Mouse (Mus musculus): Measurements from ENCODE around the gene Ntrk3. TPM values are rescaled to one million over a fixed set of nuclear protein-coding genes. Genes with fewer than 3 reads are reported as not detected.

The Ntrk3 gene
- total RNA-seq, 2 experiments from 2014 or later, result 226 to 238 TPM

GRCm38 (mm10) chr7:78409970-78410369 lies 327.8 kb downstream of the Ntrk3 start:
- peak overlapping the region; percentile 29; the same call in 1 of the 2 replicates for H3K27ac ChIP-seq
- DNase-seq (ENCODE audit: low spot score in 2 of 2), result no peak
- H3K4me3 ChIP-seq, result no peak overlapping the region
- no peak for TF ChIP-seq CTCF (conservative IDR thresholded peaks at IDR 0.05)

- no peak for TF ChIP-seq CTCF (conservative IDR thresholded peaks at IDR 0.05)
- H3K27ac ChIP-seq, result peak overlapping the region; percentile 21; the same call in 1 of the 2 replicates
- no peak overlapping the region for H3K4me3 ChIP-seq
- no peak for DNase-seq (ENCODE audit: low spot score in 2 of 2)
Measured at GRCm38 (mm10) chr7:78406641-78407291, 331.0 kb downstream of the Ntrk3 start.

DNA sequence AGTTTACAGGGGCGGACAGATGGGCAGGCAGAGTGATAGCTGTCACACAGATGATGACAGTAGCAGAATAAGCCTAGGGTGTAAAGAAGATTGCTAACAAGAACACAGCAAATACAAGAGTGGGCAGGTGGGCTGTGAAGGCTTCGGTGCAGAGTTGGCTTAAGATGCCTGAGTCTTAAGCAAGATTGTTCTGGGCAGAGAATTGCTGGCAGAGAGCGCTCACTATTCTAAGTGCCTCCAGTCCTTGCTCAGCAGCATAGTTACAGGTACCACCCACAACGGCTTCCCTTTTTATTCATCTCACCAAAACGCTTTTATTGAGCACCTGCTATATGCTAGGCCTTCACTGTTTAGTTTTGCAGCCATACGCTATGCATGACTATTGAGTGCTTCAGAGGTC lies 333.3 kb downstream of the Ntrk3 start:
- peak overlapping the region; percentile 39; the same call in 1 of the 2 replicates for H3K27ac ChIP-seq
- peak in 1 of 2 experiments; percentile 9 for DNase-seq (ENCODE audit: low spot score in 2 of 2)
- TF ChIP-seq CTCF (conservative IDR thresholded peaks at IDR 0.05), result no peak
- no peak overlapping the region for H3K4me3 ChIP-seq

DNA sequence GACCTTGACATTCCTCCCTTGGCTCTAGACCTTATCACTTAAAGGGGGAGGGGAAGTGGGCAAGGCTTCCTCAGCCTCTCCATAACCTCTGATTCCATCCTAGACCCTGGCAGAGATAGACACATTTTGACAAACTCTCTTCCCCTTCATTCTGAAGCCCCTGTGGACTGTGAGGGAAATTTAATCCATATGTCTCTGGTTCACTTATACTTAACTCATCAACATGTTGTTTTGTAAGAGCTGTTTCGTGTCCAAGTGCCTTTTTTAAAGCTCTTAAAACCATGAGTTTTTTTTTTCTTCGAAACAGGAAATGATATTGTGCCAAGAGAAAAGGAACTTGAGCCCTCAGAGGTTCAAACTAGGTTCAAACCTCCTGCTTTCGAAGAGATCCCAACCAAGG lies 335.3 kb downstream of the Ntrk3 start:
- TF ChIP-seq CTCF (conservative IDR thresholded peaks at IDR 0.05), result no peak
- Histone ChIP-seq H3K27ac (0 out of 2 replicates have a peak overlapping the region, but pooled peaks have one; percentile 39), H3K4me3 (no peak overlapping the region)
- DNase-seq (ENCODE audit: low spot score in 2 of 2), result peak in 1 of 2 experiments; percentile 4

- Histone ChIP-seq H3K27ac (peak overlapping the region; percentile 63), H3K4me3 (no peak overlapping the region)
- no peak for TF ChIP-seq CTCF (conservative IDR thresholded peaks at IDR 0.05)
- DNase-seq (ENCODE audit: low spot score in 2 of 2), result peak in 1 of 2 experiments; percentile 9
Measured at GRCm38 (mm10) chr7:78400219-78400618, 337.6 kb downstream of the Ntrk3 start.

GRCm38 (mm10) chr7:78398377-78398776 lies 339.4 kb downstream of the Ntrk3 start:
- Histone ChIP-seq H3K27ac (0 out of 2 replicates have a peak overlapping the region, but pooled peaks have one; percentile 53), H3K4me3 (no peak overlapping the region)
- no peak for TF ChIP-seq CTCF (conservative IDR thresholded peaks at IDR 0.05)
- DNase-seq (ENCODE audit: low spot score in 2 of 2), result peak in 1 of 2 experiments; percentile 2

- TF ChIP-seq CTCF (conservative IDR thresholded peaks at IDR 0.05), result no peak
- Histone ChIP-seq H3K27ac (peak overlapping the region; percentile 53), H3K4me3 (no peak overlapping the region)
- no peak for DNase-seq (ENCODE audit: low spot score in 2 of 2)
Measured at GRCm38 (mm10) chr7:78397215-78397614, 340.6 kb downstream of the Ntrk3 start.

GRCm38 (mm10) chr7:78390019-78390418 lies 347.8 kb downstream of the Ntrk3 start:
- H3K4me3 ChIP-seq, result no peak overlapping the region
- no peak for TF ChIP-seq CTCF (conservative IDR thresholded peaks at IDR 0.05)
- DNase-seq (ENCODE audit: low spot score in 2 of 2), result peak; percentile 65 to 74
- H3K27ac ChIP-seq, result peak overlapping the region; percentile 77

- no peak for TF ChIP-seq CTCF (conservative IDR thresholded peaks at IDR 0.05)
- DNase-seq (ENCODE audit: low spot score in 2 of 2), result no peak
- peak overlapping the region; percentile 43; the same call in 1 of the 2 replicates for H3K27ac ChIP-seq
- no peak overlapping the region for H3K4me3 ChIP-seq
Measured at GRCm38 (mm10) chr7:78388101-78388500, 349.7 kb downstream of the Ntrk3 start.

- no peak for TF ChIP-seq CTCF (conservative IDR thresholded peaks at IDR 0.05)
- Histone ChIP-seq H3K4me3 (no peak overlapping the region), H3K27ac (peak overlapping the region; percentile 68)
- DNase-seq (ENCODE audit: low spot score in 2 of 2), result peak in 1 of 2 experiments; percentile 31
Measured at GRCm38 (mm10) chr7:78385971-78386370, 351.8 kb downstream of the Ntrk3 start.

DNA sequence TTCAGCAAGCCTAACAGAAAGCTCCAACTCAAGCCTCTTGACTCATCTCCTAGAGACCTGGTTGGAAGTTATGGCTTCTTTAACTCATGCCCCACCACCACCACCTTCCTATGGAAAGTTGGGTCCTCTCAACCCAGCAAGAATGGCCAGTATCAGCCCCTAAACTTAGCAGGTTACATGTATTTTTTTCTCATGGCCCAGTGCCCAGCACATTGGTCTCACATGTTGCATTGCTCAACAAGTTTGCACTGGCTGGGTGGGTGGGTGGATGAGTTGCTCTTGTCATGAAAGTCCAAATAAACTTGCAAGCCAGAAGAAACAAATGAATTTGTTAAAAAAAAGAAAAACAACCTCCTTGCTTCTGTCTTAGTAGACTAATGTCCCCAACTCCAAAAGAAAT lies 353.7 kb downstream of the Ntrk3 start:
- Histone ChIP-seq H3K27ac (no peak overlapping the region), H3K4me3 (no peak overlapping the region)
- no peak for DNase-seq (ENCODE audit: low spot score in 2 of 2)
- no peak for TF ChIP-seq CTCF (conservative IDR thresholded peaks at IDR 0.05)

DNA sequence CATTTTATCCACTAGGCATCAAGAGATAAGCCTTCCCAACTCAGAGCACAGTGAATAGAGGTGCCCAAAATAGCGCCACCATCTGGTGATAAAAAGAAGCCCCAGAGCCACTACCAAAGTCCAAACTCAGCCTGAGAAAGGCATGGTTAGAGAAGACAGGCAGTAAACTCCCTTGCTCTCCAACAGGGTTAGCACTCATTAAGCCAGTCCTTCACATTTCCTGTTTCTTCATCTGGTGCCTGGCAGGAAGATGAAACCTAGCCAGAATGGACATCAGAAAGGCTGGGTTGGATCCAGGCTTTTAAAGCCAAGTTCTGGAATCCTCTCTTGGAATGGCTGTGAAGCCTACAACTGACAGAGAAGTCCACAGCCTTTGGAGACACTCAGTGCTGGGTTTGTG lies 355.7 kb downstream of the Ntrk3 start:
- no peak for DNase-seq (ENCODE audit: low spot score in 2 of 2)
- peak; percentile 46 for TF ChIP-seq CTCF (conservative IDR thresholded peaks at IDR 0.05)
- no peak overlapping the region for H3K27ac ChIP-seq
- no peak overlapping the region for H3K4me3 ChIP-seq

- no peak overlapping the region for H3K4me3 ChIP-seq
- no peak overlapping the region for H3K27ac ChIP-seq
- DNase-seq (ENCODE audit: low spot score in 2 of 2), result no peak
- TF ChIP-seq CTCF (conservative IDR thresholded peaks at IDR 0.05), result no peak
Measured at GRCm38 (mm10) chr7:78379784-78380183, 358.0 kb downstream of the Ntrk3 start.

DNA sequence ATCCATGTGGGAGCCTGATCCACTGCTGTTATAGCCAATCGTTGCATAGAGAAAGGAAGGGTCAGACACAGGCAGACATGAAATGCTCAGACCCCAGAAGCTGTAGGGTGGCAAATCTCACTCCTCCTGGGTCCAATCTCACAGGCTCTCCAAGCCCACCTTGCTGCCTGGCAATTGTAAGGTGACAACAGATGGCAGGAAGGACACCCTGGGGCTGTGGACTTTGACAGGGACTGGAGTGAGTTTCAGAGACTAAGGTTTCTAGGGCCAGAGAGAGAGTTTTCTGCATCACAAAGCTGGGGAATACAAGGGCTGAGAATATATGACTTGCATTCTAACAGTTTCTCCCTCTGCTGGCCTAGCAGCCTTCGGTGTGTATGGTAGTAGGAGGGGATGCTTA lies 359.5 kb downstream of the Ntrk3 start:
- Histone ChIP-seq H3K27ac (no peak overlapping the region), H3K4me3 (no peak overlapping the region)
- DNase-seq (ENCODE audit: low spot score in 2 of 2), result no peak
- no peak for TF ChIP-seq CTCF (conservative IDR thresholded peaks at IDR 0.05)

Data from layer of hippocampus, adult 2 months (tissue).